Mouse (Mus musculus) stomach, embryonic 14.5 days (tissue): ENCODE measurements at regions not wholly inside any gene's neighbourhood (a gene's known extent, or its start where the extent isn't known, plus 50 kb on each side); places are given as distances from the start of the nearest gene placed in this dataset.

ENCODE experiments used
- ATAC-seq: fragments of 200-750 bp; cut with Nextera tagmentation; 2 replicates; pipeline ENCODE4 v1.8.0; 2017; ENCODE audit warnings: low read depth, moderate TSS enrichment; ENCODE audit not compliant: insufficient number of reproducible peaks, insufficient read depth, low FRiP score
- H3K27ac ChIP-seq: fragments of 300-500 bp; sonication (generic); 2 replicates; pipeline ENCODE4 v1.5.1; 2014; ENCODE audit warnings: mild to moderate bottlenecking, low read length, moderate library complexity, mixed read lengths
- H3K27me3 ChIP-seq: fragments of 300-500 bp; sonication (generic); 2 replicates; pipeline ENCODE4 v1.6.1; 2014; ENCODE audit warnings: low read length, control low read depth, mixed read lengths; ENCODE audit not compliant: control insufficient read depth, insufficient read depth
- H3K36me3 ChIP-seq: fragments of 300-500 bp; sonication (generic); 2 replicates; pipeline ENCODE4 v1.6.1; 2014; ENCODE audit warnings: mild to moderate bottlenecking, control low read depth, low read length, moderate library complexity, mixed read lengths; ENCODE audit not compliant: control insufficient read depth, insufficient read depth
- H3K4me1 ChIP-seq: fragments of 300-500 bp; sonication (generic); 2 replicates; pipeline ENCODE4 v1.6.1; 2014; ENCODE audit warnings: low read length, control low read depth, mixed read lengths; ENCODE audit not compliant: control insufficient read depth, insufficient read depth
- H3K4me2 ChIP-seq: fragments of 300-500 bp; sonication (generic); replicated peaks from 2 replicates; pipeline ENCODE4 v1.6.1; 2014; ENCODE audit warnings: low read depth, low read length, control low read depth
- H3K4me3 ChIP-seq: fragments of 300-500 bp; sonication (generic); 2 replicates; pipeline ENCODE4 v1.5.1; 2014; ENCODE audit warnings: low read depth, low read length, control low read depth
- H3K9ac ChIP-seq: fragments of 300-500 bp; sonication (generic); replicated peaks from 2 replicates; pipeline ENCODE4 v1.6.1; 2014; ENCODE audit warnings: low read depth, mild to moderate bottlenecking, control low read depth, low read length, moderate library complexity, mixed read lengths
- H3K9me3 ChIP-seq: fragments of 300-500 bp; sonication (generic); 2 replicates; pipeline ENCODE4 v1.6.1; 2016; ENCODE audit warnings: low read depth, low read length, control low read depth; ENCODE audit not compliant: control insufficient read depth
- WGBS: fragments of 180-500 bp; shearing (Covaris S2); extraction: QIAGEN DNeasy Blood & Tissue Kit; methylation state at CpG from one replicate; pipeline ENCODE4 v1.1.7; 2014; 5-methylcytosine and 5-hydroxymethylcytosine counted together

GRCm38 (mm10) chr2:149748240-149748822 lies 80.7 kb upstream of the Syndig1 start:
- WGBS, result 89% methylated on average over 9 of the region's 9 CpGs

GRCm38 (mm10) chr2:149759151-149759550 lies 69.9 kb upstream of the Syndig1 start:
- Histone ChIP-seq H3K4me2 (no peak overlapping the region), H3K4me1 (no peaks in the 10 kb centered on the region), H3K9me3 (no peaks in the 10 kb centered on the region), H3K9ac (no peak overlapping the region), H3K36me3 (no peaks in the 10 kb centered on the region), H3K27me3 (no peaks in the 10 kb centered on the region), H3K27ac (no peak overlapping the region), H3K4me3 (no peak overlapping the region)
- WGBS, result 76% methylated on average over 4 of the region's 4 CpGs
- ATAC-seq, result no peak

More at GRCm38 (mm10) chr2:149748240-149748822, 80.7 kb upstream of the Syndig1 start:
- no peak overlapping the region for H3K4me3 ChIP-seq
- ATAC-seq, result no peak
- no peaks in the 10 kb centered on the region for H3K4me1 ChIP-seq
- no peak overlapping the region for H3K27ac ChIP-seq
- no peaks in the 10 kb centered on the region for H3K27me3 ChIP-seq
- no peaks in the 10 kb centered on the region for H3K36me3 ChIP-seq
- no peak overlapping the region for H3K4me2 ChIP-seq
- H3K9ac ChIP-seq, result no peak overlapping the region
- no peaks in the 10 kb centered on the region for H3K9me3 ChIP-seq

- no peak overlapping the region for H3K4me2 ChIP-seq
- H3K27ac ChIP-seq, result no peak overlapping the region
- 33% methylated on average over 1 of the region's 1 CpGs for WGBS
- no peaks in the 10 kb centered on the region for H3K4me1 ChIP-seq
- H3K9ac ChIP-seq, result no peak overlapping the region
- no peak overlapping the region for H3K4me3 ChIP-seq
- H3K27me3 ChIP-seq, result no peaks in the 10 kb centered on the region
- H3K9me3 ChIP-seq, result no peaks in the 10 kb centered on the region
- ATAC-seq, result no peak
- no peaks in the 10 kb centered on the region for H3K36me3 ChIP-seq
Observed at GRCm38 (mm10) chr2:149763864-149764263, 65.1 kb upstream of the Syndig1 start.

- Histone ChIP-seq H3K9ac (no peak overlapping the region), H3K27ac (no peak overlapping the region), H3K4me2 (no peak overlapping the region), H3K9me3 (no peaks in the 10 kb centered on the region), H3K4me1 (no peaks in the 10 kb centered on the region), H3K27me3 (no peaks in the 10 kb centered on the region), H3K36me3 (no peaks in the 10 kb centered on the region), H3K4me3 (no peak overlapping the region)
- ATAC-seq, result no peak
- WGBS, result 55% methylated on average over 1 of the region's 1 CpGs
Observed at GRCm38 (mm10) chr2:149768027-149768426, 61.0 kb upstream of the Syndig1 start.

GRCm38 (mm10) chr2:149768551-149768950 lies 60.5 kb upstream of the Syndig1 start:
- Histone ChIP-seq H3K4me1 (no peaks in the 10 kb centered on the region), H3K4me2 (no peak overlapping the region), H3K27ac (no peak overlapping the region), H3K36me3 (no peaks in the 10 kb centered on the region), H3K9me3 (no peaks in the 10 kb centered on the region), H3K4me3 (no peak overlapping the region), H3K27me3 (no peaks in the 10 kb centered on the region), H3K9ac (no peak overlapping the region)
- ATAC-seq, result no peak
- 66% methylated on average over 2 of the region's 2 CpGs for WGBS

GRCm38 (mm10) chr2:149777316-149777715 lies 51.7 kb upstream of the Syndig1 start:
- Histone ChIP-seq H3K4me2 (no peak overlapping the region), H3K9me3 (no peaks in the 10 kb centered on the region), H3K4me3 (no peak overlapping the region), H3K4me1 (no peaks in the 10 kb centered on the region), H3K9ac (no peak overlapping the region), H3K27me3 (no peaks in the 10 kb centered on the region), H3K27ac (no peak overlapping the region), H3K36me3 (no peaks in the 10 kb centered on the region)
- WGBS, result 83% methylated on average over 3 of the region's 3 CpGs
- ATAC-seq, result no peak
